Mouse (Mus musculus): Measurements from ENCODE around the gene Itga11.

Itga11 gene

GRCm38 (mm10) chr9:62678550-62679155 is 1.0 kb downstream of the Itga11 start:
- no peak for ATAC-seq (ENCODE audit: insufficient number of reproducible peaks, low FRiP score, low TSS enrichment)

DNA sequence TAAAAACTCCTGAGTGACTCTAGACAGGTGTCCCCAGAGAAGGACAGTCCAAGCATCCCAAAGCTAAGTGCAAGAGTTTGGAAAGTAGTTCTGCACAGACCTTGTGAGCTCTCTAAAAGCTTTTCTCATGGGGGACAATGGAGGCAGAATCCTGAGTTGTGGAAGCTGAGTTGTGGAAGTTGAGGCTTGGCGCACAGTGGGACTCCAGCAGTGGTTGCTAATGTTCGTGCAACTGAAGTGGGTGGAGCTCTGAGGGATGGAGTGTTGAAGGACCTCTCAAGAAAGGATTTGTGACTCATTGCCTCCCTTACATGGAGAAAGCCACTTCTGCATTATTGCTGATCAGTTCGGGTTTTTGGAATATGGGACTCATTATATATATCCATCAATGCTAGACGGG is 1.8 kb downstream of the Itga11 start:
- no peak for ATAC-seq (ENCODE audit: insufficient number of reproducible peaks, low FRiP score, low TSS enrichment)

GRCm38 (mm10) chr9:62684311-62684710 is 6.7 kb downstream of the Itga11 start:
- no peak for ATAC-seq (ENCODE audit: insufficient number of reproducible peaks, low FRiP score, low TSS enrichment)

DNA sequence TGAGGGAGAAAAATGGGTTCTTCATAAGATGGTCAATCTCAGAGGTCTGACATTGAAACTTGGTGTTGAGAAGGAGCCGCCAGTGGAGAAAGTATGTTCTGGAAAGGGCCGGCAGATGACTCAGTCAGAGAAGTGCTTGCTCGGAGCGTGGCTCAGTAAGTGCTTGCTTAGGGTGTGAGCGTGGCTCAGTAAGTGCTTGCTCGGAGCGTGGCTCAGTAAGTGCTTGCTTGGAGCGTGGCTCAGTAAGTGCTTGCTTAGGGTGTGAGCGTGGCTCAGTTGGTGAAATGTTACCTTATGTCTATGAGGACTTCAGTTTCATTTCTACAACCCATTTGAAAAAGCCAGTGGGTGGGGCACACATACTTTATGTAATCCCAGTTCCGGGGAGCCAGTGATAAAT is 12.1 kb downstream of the Itga11 start:
- ATAC-seq (ENCODE audit: insufficient number of reproducible peaks, low FRiP score, low TSS enrichment): no peak

DNA sequence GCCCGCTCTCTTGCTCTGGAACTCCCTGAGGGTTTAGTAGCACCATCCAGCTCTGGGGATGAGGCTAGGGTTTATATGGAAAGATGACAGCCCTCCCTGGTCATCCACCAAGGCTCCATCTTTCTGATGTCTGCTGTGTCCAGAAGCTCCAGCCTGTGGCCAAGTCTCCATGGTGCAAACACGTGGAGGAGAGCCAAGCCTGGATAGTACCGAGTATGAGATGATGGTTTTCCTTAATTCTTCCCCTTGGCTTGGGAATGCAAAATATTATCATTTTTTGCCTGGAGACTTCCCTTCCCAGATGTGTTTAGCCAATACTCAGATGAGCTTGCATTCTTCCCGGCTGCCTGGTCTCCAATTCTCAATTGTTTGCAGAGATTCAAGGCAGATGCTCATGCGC is 16.4 kb downstream of the Itga11 start:
- no peak for ATAC-seq (ENCODE audit: insufficient number of reproducible peaks, low FRiP score, low TSS enrichment)

- no peak for ATAC-seq (ENCODE audit: insufficient number of reproducible peaks, low FRiP score, low TSS enrichment)
Observed at GRCm38 (mm10) chr9:62695210-62695609, 17.6 kb downstream of the Itga11 start.

DNA sequence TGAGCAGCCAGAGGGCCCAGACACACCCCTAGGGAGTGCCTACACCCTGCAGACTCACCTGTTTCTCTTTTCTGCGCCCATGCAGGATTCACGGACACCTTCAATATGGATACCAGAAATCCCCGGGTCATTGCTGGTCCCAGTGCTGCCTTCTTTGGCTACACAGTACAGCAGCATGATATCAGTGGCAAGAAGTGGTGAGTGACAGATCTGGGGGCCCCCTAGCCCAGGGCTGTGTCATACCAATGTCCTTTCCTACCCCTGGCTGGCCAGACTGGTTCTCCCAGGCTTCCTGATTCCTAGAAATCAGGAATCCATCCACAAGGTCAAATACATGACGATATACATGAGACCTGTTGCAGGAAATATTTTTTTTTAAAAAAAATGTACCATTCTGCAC is 19.2 kb downstream of the Itga11 start:
- ATAC-seq (ENCODE audit: insufficient number of reproducible peaks, low FRiP score, low TSS enrichment): no peak

DNA sequence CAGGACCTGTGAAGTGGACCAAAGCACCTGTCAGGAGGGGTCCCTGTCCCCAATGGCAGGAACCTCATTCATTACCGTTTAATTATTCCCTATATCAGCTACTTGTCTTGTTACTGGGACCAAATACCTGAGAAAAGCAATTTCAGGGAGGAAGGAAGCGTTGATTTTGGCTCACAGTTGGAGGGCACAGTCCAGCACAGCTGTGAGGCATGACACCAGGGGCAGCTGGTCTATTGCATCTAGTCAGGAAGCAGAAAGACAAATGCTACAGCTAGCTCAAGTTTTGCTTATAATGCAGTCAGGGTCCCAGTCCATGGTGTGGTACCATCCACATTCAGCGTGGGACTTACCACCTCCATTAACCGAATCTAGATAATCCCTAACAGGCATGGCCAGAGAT is 29.6 kb downstream of the Itga11 start:
- ATAC-seq (ENCODE audit: insufficient number of reproducible peaks, low FRiP score, low TSS enrichment): no peak

DNA sequence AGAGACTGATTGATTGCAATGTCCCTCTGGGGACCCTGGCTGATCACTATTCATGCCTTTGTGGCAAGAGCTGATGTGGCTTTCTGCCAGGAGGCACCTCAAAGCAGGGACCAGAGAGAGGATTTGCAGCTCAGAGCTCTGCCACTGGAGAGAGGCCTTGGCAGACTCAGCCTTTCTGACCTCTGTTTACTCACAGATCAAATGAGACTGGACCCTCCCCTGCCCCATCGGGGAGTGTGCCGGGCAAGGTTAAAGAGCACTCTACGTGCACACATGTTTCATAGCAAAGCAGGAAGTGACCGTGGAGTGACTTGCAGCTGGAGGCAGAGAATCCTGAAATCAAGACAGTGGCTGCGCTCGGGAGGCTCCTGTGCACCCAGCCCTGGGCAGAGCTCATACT is 30.2 kb downstream of the Itga11 start:
- no peak for ATAC-seq (ENCODE audit: insufficient number of reproducible peaks, low FRiP score, low TSS enrichment)

GRCm38 (mm10) chr9:62709983-62710382 is 32.4 kb downstream of the Itga11 start:
- no peak for ATAC-seq (ENCODE audit: insufficient number of reproducible peaks, low FRiP score, low TSS enrichment)

DNA sequence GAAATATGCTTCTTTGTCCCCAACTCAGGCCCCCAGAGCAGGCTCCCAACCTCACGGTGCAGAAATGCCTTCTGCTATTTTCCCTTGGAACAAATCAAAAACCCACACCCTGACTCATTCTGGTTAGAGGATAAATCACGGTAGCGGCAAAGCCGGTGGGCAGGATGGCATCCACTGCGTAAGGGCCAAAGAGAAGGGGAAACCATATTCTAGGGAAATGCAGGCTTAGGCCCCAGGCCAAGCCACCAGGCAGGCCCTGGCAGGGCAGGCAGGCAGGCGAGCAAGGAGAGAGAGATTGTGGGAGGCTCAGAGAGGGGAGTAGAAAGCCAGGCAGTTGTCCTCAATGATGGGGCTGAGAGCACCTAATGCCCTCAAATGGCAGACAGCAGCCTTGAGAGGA is 34.7 kb downstream of the Itga11 start:
- no peak for ATAC-seq (ENCODE audit: insufficient number of reproducible peaks, low FRiP score, low TSS enrichment)

DNA sequence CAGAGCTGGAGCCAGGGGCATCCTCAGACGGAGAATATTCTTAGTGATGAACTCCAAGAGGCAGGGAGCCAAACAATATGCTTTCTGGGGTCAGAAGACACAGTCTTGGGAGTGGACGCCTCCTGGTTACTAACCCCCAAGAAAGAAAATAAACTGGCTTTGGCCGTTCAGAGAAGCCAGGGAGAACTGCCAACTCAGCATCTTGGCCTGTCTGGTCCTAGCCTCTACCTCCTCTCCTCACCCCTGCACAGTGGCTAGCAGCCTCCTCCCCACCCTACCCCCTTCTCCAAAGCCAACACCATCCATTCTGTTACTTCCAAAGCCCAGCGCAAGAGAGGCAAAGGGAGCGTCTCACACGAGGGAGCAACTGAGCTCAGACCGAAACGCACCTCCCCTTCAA is 35.4 kb downstream of the Itga11 start:
- no peak for ATAC-seq (ENCODE audit: insufficient number of reproducible peaks, low FRiP score, low TSS enrichment)

- ATAC-seq (ENCODE audit: insufficient number of reproducible peaks, low FRiP score, low TSS enrichment): no peak
Observed at GRCm38 (mm10) chr9:62714336-62714735, 36.7 kb downstream of the Itga11 start.

- no peak for ATAC-seq (ENCODE audit: insufficient number of reproducible peaks, low FRiP score, low TSS enrichment)
Observed at GRCm38 (mm10) chr9:62717982-62718381, 40.4 kb downstream of the Itga11 start.

DNA sequence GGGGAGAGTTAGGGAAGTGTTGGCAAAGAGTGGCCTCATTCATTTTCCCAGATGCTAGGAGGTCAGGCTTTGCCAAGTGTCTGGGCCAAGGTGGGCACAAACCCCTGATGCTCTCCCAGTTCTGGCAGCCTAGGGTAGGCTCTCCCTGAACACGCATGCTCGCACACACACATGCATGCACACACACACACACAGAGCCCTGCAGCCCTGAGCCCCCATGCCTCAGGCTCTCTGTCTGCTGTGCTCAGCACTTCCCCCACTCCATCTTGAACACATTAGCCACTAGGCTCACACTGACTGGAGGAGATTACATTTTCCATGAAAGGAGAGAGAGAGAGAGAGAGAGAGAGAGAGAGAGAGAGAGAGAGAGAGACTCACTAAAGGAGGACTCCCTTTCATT is 44.2 kb downstream of the Itga11 start:
- no peak for ATAC-seq (ENCODE audit: insufficient number of reproducible peaks, low FRiP score, low TSS enrichment)

- no peak for ATAC-seq (ENCODE audit: insufficient number of reproducible peaks, low FRiP score, low TSS enrichment)
Observed at GRCm38 (mm10) chr9:62722716-62723115, 45.1 kb downstream of the Itga11 start.

DNA sequence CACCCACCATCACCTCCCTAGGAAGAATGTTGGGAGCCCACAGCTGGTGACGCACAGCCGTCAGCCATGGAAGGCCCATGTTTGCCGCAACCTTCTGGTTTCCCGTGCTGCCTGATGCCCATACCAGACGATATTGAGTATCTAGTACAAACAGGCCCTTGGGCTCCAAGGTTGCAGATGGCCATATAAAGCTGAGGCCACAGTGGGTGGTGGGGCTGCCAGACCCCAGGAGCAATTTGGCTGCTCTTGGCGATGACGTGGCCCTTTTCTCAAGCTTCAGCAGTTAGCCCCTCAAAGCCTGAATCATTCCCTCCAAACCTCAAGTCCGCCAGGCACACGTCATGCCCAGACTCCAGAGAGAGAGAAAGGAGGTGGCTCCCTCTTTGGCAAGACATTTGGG is 46.5 kb downstream of the Itga11 start:
- ATAC-seq (ENCODE audit: insufficient number of reproducible peaks, low FRiP score, low TSS enrichment): no peak

DNA sequence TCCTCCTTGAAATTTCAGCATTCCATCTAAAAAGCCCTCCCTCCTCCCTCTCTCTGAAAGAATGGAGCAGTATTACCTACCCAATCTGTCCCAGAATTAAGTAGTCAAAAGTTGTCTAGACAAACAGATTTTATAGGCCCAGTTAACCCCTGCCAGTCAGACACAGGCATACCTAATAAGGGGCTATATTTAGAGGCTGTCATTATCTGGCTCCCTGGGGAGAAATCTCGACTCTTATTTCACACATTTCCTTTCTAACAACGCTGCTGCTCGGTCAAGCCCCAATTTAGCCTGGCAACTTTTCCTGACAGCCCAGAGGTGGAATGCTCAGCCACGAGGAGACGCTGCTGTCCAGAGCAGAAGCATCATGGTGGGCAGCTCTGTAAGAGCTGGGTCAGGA is 47.6 kb downstream of the Itga11 start:
- no peak for ATAC-seq (ENCODE audit: insufficient number of reproducible peaks, low FRiP score, low TSS enrichment)

DNA sequence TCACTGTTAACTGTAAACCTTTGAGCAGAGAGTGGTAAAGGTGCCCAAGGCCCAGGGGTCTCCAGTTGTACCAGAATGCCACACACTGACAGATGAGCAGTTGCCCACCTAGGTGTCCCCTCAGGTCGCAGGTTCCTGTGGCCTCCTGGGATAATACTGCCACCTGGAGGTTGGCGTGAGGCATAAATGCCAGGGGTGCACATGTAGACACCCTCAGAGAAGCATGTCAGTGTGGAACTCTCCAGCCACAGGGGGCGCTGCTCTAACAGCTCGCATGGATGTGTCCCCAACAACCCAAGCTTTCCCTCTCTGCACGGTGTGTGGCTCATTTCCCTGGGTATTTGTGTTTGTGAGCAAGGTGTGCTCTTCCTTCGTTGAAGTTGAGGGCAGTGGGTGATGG is 48.8 kb downstream of the Itga11 start:
- ATAC-seq (ENCODE audit: insufficient number of reproducible peaks, low FRiP score, low TSS enrichment): no peak

DNA sequence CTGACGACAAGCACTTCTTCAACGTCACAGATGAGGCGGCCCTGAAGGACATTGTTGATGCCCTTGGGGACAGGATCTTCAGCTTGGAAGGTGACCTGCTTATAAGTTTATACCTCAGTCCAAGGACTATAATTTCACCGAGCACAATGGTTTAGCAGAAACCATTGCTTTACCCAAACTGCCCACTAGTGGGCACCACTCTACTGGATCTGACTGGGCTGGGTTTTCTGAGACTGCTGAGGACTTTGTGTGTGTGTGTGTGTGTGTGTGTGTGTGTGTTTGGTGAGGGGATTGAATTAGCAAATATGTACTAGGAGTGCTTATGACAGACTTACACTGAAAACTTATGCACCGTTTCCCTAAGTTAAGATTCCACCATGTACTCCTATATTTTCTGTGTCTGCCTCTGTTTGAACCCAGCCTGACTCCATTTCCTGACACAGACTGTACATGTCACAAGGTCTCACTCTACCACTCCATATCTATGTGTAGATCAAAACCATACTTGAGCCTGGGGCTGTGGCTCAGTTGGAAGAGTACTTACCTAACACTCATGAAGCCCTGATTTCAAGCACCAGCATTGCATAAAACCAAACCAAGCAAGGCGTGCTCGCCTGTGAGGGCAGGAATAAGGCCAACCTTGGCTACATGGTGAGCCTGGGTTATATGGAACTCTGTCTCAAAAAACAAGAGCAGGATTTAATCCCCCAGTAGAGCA is 67.1 kb downstream of the Itga11 start:
- ATAC-seq (ENCODE audit: insufficient number of reproducible peaks, low FRiP score, low TSS enrichment): no peak

DNA sequence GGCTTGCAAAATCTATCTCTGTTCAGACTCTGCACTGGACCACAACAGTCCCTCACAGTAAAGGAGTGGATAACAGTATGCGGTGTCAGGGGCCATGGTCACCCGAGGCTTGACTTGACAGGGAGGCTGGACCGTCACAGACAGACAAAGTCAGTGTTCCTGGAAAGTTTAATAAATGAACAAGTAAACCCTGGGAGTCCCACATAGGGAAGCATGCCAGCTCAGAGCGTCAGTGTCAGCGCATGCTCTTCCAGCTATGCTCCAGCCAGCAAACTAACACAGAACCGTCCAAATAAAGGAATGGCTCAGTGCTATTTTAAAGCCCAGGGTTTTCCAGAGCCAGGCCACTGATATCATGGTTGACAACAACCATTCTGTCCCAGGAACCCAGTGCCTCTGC is 69.0 kb downstream of the Itga11 start:
- ATAC-seq (ENCODE audit: insufficient number of reproducible peaks, low FRiP score, low TSS enrichment): no peak

GRCm38 (mm10) chr9:62749666-62750065 is 72.0 kb downstream of the Itga11 start:
- no peak for ATAC-seq (ENCODE audit: insufficient number of reproducible peaks, low FRiP score, low TSS enrichment)

Measured in cerebellum, adult (tissue).